9 mouse cellular contexts compared by ENCODE assay signal in genomic region chr1:192851640-192852039, GRCm38 (mm10). TPM values are rescaled to one million over a fixed set of nuclear protein-coding genes. Genes with fewer than 3 reads are reported as not detected.
DNase-seq lines count a peak whose midpoint lies in the region; ATAC-seq lines count a peak whose summit lies in the region.
"Had no signal": no experiment of that assay in that cellular context is flagged by ENCODE, and none has a peak within 500 bp of the region (broad histone marks: within the 10 kb centered on the region; RNA-seq: fewer than 3 reads in every experiment).

No protein-coding gene starts in this region.

- H3K36me3 ChIP-seq in hindbrain, embryonic 11.5 days (ENCODE audit: control insufficient read depth, insufficient read depth, low read length): no peaks in the 10 kb centered on the region
- H3K36me3 ChIP-seq in limb, embryonic 13.5 days: peaks cover 41% of the 10 kb centered on the region
- H3K36me3 ChIP-seq in stomach, embryonic 15.5 days: peaks cover 23% of the 10 kb centered on the region

- DNase-seq in left cerebral cortex, postnatal 4 days: peak; percentile 54
- no peak for DNase-seq in left cerebral cortex, postnatal 36 days (ENCODE audit: low spot score in 2 of 2)
- peak; percentile 47 for DNase-seq in gastrocnemius, adult 18-20 months (ENCODE audit: low spot score)
- DNase-seq in hindbrain, embryonic 11.5 days (ENCODE audit: low spot score): peak; percentile 49
- no peak for DNase-seq in natural killer cell, adult 2 months (ENCODE audit: low spot score in 2 of 2)
- DNase-seq in cerebellum, adult 11-12 months: no peak

- H3K4me3 ChIP-seq in hindbrain, embryonic 11.5 days (ENCODE audit: low read depth, low read length): no peak overlapping the region
- H3K4me3 ChIP-seq in limb, embryonic 13.5 days: peak overlapping the region; percentile 94
- peak overlapping the region; percentile 8; the same call in 1 of the 2 replicates for H3K4me3 ChIP-seq in stomach, embryonic 15.5 days (replicated peaks)

- ATAC-seq in hindbrain, embryonic 11.5 days (ENCODE audit: low FRiP score): no peak
- peak; percentile 20; the same call in 1 of the 2 replicates for ATAC-seq in limb, embryonic 13.5 days (ENCODE audit: low FRiP score, low read depth)
- peak; percentile 44; the same call in 1 of the 2 replicates for ATAC-seq in stomach, embryonic 15.5 days (ENCODE audit: insufficient read depth, low FRiP score, low read depth)

- 6% methylated on average over 6 of the region's 6 CpGs for WGBS in hindbrain, embryonic 11.5 days
- WGBS in limb, embryonic 13.5 days: 3% methylated on average over 6 of the region's 6 CpGs
- 12% methylated on average over 6 of the region's 6 CpGs for WGBS in stomach, embryonic 15.5 days

- no peaks in the 10 kb centered on the region for H3K9me3 ChIP-seq in hindbrain, embryonic 11.5 days (ENCODE audit: control insufficient read depth, low read length)
- no peaks in the 10 kb centered on the region for H3K9me3 ChIP-seq in limb, embryonic 13.5 days
- no peaks in the 10 kb centered on the region for H3K9me3 ChIP-seq in stomach, embryonic 15.5 days

- intact Hi-C loops in left cerebral cortex, postnatal 4 days (cut with DNase I): no loop called here
- intact Hi-C loops in left cerebral cortex, postnatal 36 days (cut with DNase I): loop anchor here (5.0 kb wide), 1 partner anchor 64 kb away; no protein-coding TSS in a partner anchor

- H3K9ac ChIP-seq in hindbrain, embryonic 11.5 days (ENCODE audit: low read depth, low read length): peak overlapping the region; percentile 31; the same call in 1 of the 2 replicates
- H3K9ac ChIP-seq in limb, embryonic 13.5 days: peak overlapping the region; percentile 99
- no peak overlapping the region for H3K9ac ChIP-seq in stomach, embryonic 15.5 days

- H3K27me3 ChIP-seq in hindbrain, embryonic 11.5 days (ENCODE audit: control insufficient read depth, insufficient read depth, low read length): peaks cover 24% of the 10 kb centered on the region
- H3K27me3 ChIP-seq in limb, embryonic 13.5 days: no peaks in the 10 kb centered on the region
- H3K27me3 ChIP-seq in stomach, embryonic 15.5 days (replicated peaks): no peaks in the 10 kb centered on the region

- H3K4me1 ChIP-seq in hindbrain, embryonic 11.5 days (replicated peaks; ENCODE audit: control insufficient read depth, insufficient read depth, low read length): peaks cover 11% of the 10 kb centered on the region; the same call in 1 of the 2 replicates
- peaks cover 55% of the 10 kb centered on the region for H3K4me1 ChIP-seq in limb, embryonic 13.5 days
- peaks cover 35% of the 10 kb centered on the region for H3K4me1 ChIP-seq in stomach, embryonic 15.5 days

- H3K27ac ChIP-seq in hindbrain, embryonic 11.5 days (ENCODE audit: low read depth, low read length): no peak overlapping the region
- peak overlapping the region; percentile 99 for H3K27ac ChIP-seq in limb, embryonic 13.5 days
- H3K27ac ChIP-seq in stomach, embryonic 15.5 days: peak overlapping the region; percentile 57; the same call in 1 of the 2 replicates
- H3K27ac ChIP-seq: macrophage had no signal

- peak overlapping the region; percentile 26 for H3K4me2 ChIP-seq in hindbrain, embryonic 11.5 days (replicated peaks; ENCODE audit: low read depth, low read length)
- H3K4me2 ChIP-seq in limb, embryonic 13.5 days (replicated peaks): peak overlapping the region; percentile 85
- H3K4me2 ChIP-seq in stomach, embryonic 15.5 days: peak overlapping the region; percentile 33

RNA-seq across cellular contexts. Expression of gene Sertad4, which starts 3.9 kb away (rescaled TPM):
- 10 to 100 TPM; 36.7 to 39.6 TPM for total RNA-seq in left cerebral cortex, postnatal 4 days (2021)
- total RNA-seq in left cerebral cortex, postnatal 36 days (2021): 10 to 100 TPM; 11.1 to 17.6 TPM
- total RNA-seq in gastrocnemius, adult 18-20 months (2021): 1 to 10 TPM in 1 of 2 experiments, under 1 TPM in 1; 0.66 to 2.6 TPM
- 21.3 and 24.8 TPM in 2 replicates for polyA plus RNA-seq in hindbrain, embryonic 11.5 days (2014; fragmentation: Nextera tagmentation; extraction: Ambion mirVana)
- 65.4 and 75.3 TPM in 2 replicates for polyA plus RNA-seq in limb, embryonic 13.5 days (2015; fragmentation: Nextera tagmentation; extraction: Ambion mirVana)
- 18.4 and 19.3 TPM in 2 replicates for polyA plus RNA-seq in stomach, embryonic 15.5 days (2015; fragmentation: Nextera tagmentation; extraction: Ambion mirVana)
- polyA plus RNA-seq: macrophage had no signal

Comparison
In these comparisons a context has a peak if more than half of its experiments do, and no peak if none do; other contexts are left out.
1. DNase-seq: peak in left cerebral cortex, postnatal 4 days (single experiment), gastrocnemius, adult 18-20 months (single experiment) and hindbrain, embryonic 11.5 days (single experiment); none in left cerebral cortex, postnatal 36 days (0 of 2), natural killer cell, adult 2 months (0 of 2) and cerebellum, adult 11-12 months (single experiment).
2. H3K4me2 ChIP-seq: peak in every context shown above with its lines; median percentile 85 in limb, embryonic 13.5 days; 33 in stomach, embryonic 15.5 days; 26 in hindbrain, embryonic 11.5 days.